ENCODE assay signal across 17 mouse cellular contexts in the genomic region with DNA sequence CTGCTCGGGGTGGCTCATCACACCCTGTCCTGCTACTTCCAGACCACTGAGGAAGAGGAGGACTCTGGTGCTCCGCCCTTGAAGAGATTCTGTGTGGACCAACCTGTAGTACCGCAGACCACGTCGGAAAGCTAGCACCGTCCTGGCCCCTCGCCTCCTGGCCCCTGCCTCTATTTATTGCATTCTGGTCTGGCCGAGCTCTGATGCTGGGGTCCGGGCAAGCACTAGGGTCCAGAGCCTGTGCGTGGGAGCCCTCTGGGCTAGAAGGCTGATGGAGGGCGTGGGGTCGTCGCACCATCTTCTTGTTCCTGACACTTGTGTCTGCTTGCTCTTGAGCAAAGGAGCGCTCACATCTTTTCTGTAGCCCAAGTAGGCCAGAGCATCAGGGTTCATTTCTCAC.
"Had no signal": no experiment of that assay in that cellular context is flagged by ENCODE, and none has a peak within 500 bp of the region (broad histone marks: within the 10 kb centered on the region; RNA-seq: fewer than 3 reads in every experiment).

No protein-coding gene starts in this region.

- H3K9me3 ChIP-seq: liver, embryonic 13.5 days; midbrain, embryonic 15.5 days; neural tube, embryonic 12.5 days; neural tube, embryonic 15.5 days had no signal

- H3K4me2 ChIP-seq: liver, embryonic 13.5 days; midbrain, embryonic 12.5 days; midbrain, embryonic 15.5 days; neural tube, embryonic 12.5 days; neural tube, embryonic 15.5 days had no signal

- H3K27ac ChIP-seq: kidney, postnatal 0 days; liver, embryonic 13.5 days; midbrain, embryonic 12.5 days; midbrain, embryonic 15.5 days; neural tube, embryonic 12.5 days; neural tube, embryonic 15.5 days; stomach, postnatal 0 days had no signal

- DNase-seq: kidney, postnatal 25 days; liver, embryonic 13.5 days; lung, adult 2 months; lung, postnatal 14 days; lung, postnatal 4 days; right cerebral cortex, adult 18-20 months; right cerebral cortex, postnatal 14 days; right cerebral cortex, postnatal 4 days; thymus, adult 2 months; thymus, postnatal 14 days; thymus, postnatal 4 days had no signal

- H3K4me1 ChIP-seq: midbrain, embryonic 12.5 days; midbrain, embryonic 15.5 days; neural tube, embryonic 12.5 days had no signal

- H3K27me3 ChIP-seq: liver, embryonic 13.5 days; midbrain, embryonic 12.5 days; midbrain, embryonic 15.5 days; neural tube, embryonic 12.5 days; neural tube, embryonic 15.5 days had no signal

- H3K4me3 ChIP-seq: liver, embryonic 13.5 days; midbrain, embryonic 12.5 days; midbrain, embryonic 15.5 days; neural tube, embryonic 12.5 days; neural tube, embryonic 15.5 days had no signal

- ATAC-seq: midbrain, embryonic 15.5 days had no signal

- H3K9ac ChIP-seq: liver, embryonic 13.5 days; midbrain, embryonic 12.5 days; midbrain, embryonic 15.5 days; neural tube, embryonic 12.5 days; neural tube, embryonic 15.5 days had no signal
